ENCODE assay signal across 27 mouse cellular contexts in genomic region chr19:29656029-29656428, GRCm38 (mm10). TPM values are rescaled to one million over a fixed set of nuclear protein-coding genes. Genes with fewer than 3 reads are reported as not detected.
"Had no signal": no experiment of that assay in that cellular context is flagged by ENCODE, and none has a peak within 500 bp of the region (broad histone marks: within the 10 kb centered on the region; RNA-seq: fewer than 3 reads in every experiment).

No protein-coding gene starts in this region.

- H3K9ac ChIP-seq: kidney, embryonic 15.5 days; liver, embryonic 13.5 days; midbrain, embryonic 12.5 days; midbrain, embryonic 15.5 days; neural tube, embryonic 12.5 days; neural tube, embryonic 15.5 days; stomach, embryonic 15.5 days had no signal

- H3K4me2 ChIP-seq: kidney, embryonic 15.5 days; liver, embryonic 13.5 days; midbrain, embryonic 12.5 days; midbrain, embryonic 15.5 days; neural tube, embryonic 12.5 days; neural tube, embryonic 15.5 days; stomach, embryonic 15.5 days had no signal

- H3K4me3 ChIP-seq: kidney, embryonic 15.5 days; layer of hippocampus, adult 2 months; liver, embryonic 13.5 days; midbrain, embryonic 12.5 days; midbrain, embryonic 15.5 days; neural tube, embryonic 12.5 days; neural tube, embryonic 15.5 days; stomach, embryonic 15.5 days had no signal

- H3K27ac ChIP-seq: kidney, embryonic 15.5 days; layer of hippocampus, adult 2 months; liver, embryonic 13.5 days; macrophage; midbrain, embryonic 12.5 days; midbrain, embryonic 15.5 days; neural tube, embryonic 12.5 days; neural tube, embryonic 15.5 days; stomach, embryonic 15.5 days had no signal

- DNase-seq: kidney, postnatal 10 days; layer of hippocampus, adult 9-11 months; liver, embryonic 13.5 days; lung, adult 2 months; lung, postnatal 14 days; right cerebral cortex, adult 18-20 months; right cerebral cortex, postnatal 25 days; spleen, adult 18-20 months; thymus, adult 18-20 months; thymus, postnatal 36 days had no signal

- H3K4me1 ChIP-seq: midbrain, embryonic 12.5 days; midbrain, embryonic 15.5 days; neural tube, embryonic 15.5 days; stomach, embryonic 15.5 days had no signal

- ATAC-seq: intestine, postnatal 0 days; midbrain, embryonic 15.5 days had no signal

- H3K36me3 ChIP-seq: kidney, embryonic 15.5 days; liver, embryonic 13.5 days; midbrain, embryonic 12.5 days; midbrain, embryonic 15.5 days; neural tube, embryonic 12.5 days; neural tube, embryonic 15.5 days; stomach, embryonic 15.5 days had no signal

- H3K9me3 ChIP-seq: kidney, embryonic 15.5 days; liver, embryonic 13.5 days; midbrain, embryonic 12.5 days; midbrain, embryonic 15.5 days; neural tube, embryonic 12.5 days; neural tube, embryonic 15.5 days; stomach, embryonic 15.5 days had no signal

- H3K27me3 ChIP-seq: kidney, embryonic 15.5 days; liver, embryonic 13.5 days; midbrain, embryonic 12.5 days; midbrain, embryonic 15.5 days; neural tube, embryonic 12.5 days; neural tube, embryonic 15.5 days; stomach, embryonic 15.5 days had no signal

RNA-seq across cellular contexts. Expression of gene Mlana, which starts 41.6 kb away (rescaled TPM):
- total RNA-seq: left cerebral cortex, postnatal 25 days; liver, adult 2 months; megakaryocyte, adult 5-6 weeks had no signal
- polyA plus RNA-seq: kidney, embryonic 15.5 days; large intestine, adult 2 months; limb, embryonic 11.5 days; liver, adult 2 months; liver, embryonic 13.5 days; liver, embryonic 16.5 days; lung, embryonic 16.5 days; midbrain, embryonic 12.5 days; midbrain, embryonic 15.5 days; neural tube, embryonic 12.5 days; neural tube, embryonic 15.5 days; stomach, embryonic 15.5 days; testis, adult 2 months had no signal
